Mouse (Mus musculus) heart, adult 2 months (tissue): Measurements from ENCODE around the gene E2f4.

ENCODE experiments used
- CTCF ChIP-seq: fragments of 200-600 bp; IDR thresholded peaks from 2 replicates; pipeline ENCODE4 v1.8.1; 2022; ENCODE audit warnings: antibody characterized with exemption, mild to moderate bottlenecking, moderate library complexity
- EP300 ChIP-seq: fragments of 200-500 bp; IDR thresholded peaks from 2 replicates; pipeline ENCODE4 v1.6.1; 2011; ENCODE audit warnings: low read depth, low read length, control low read depth; ENCODE audit not compliant: insufficient read depth
- POLR2A ChIP-seq: fragments of 200-500 bp; IDR thresholded peaks from 2 replicates; pipeline ENCODE4 v1.6.1; 2011; ENCODE audit warnings: mild to moderate bottlenecking, low read depth, low read length, control low read depth; ENCODE audit not compliant: insufficient read depth

DNA sequence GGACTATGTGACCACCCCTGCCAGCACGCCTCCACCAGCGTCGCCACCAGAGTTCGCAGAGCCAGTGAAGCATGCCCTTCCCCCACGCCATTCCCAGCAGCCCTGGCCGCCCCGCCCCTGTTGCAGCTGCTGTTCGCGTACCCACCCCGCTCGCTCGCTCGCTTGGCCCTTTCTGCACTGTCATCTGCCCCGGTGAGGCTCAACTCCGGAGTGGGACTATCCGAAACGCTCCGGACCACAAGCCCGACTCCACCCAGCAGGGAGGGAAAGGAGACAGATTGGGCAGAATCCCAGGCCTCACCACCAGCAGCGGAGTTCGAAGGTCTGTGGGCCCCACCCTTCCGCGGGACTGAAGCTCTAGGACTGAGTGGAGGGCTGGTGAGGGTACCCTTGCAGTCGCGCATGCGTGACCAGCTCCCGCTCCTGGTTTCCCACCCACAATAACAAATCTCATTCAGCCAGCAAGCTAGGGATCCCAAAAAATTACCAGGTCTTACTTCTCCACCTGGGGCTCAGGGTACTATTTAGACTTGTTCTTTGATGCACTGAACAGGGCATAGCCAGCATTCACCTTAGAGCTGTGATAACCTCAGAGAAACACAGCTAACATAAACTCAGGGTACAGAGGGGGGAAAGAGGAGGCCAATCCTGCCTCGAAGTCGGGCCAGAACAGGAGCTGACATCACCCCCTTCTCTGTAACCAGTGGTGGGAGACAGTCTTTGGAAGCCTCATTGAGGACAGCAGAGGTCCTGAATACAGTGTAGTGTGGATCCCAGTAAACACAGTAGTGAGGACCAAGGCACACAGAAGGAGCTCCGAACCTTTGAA lies 21.0 kb upstream of the E2f4 start:
- TF ChIP-seq CTCF, result no peak
- TF ChIP-seq POLR2A, result peak; percentile 27; the same call in 1 of the 2 replicates
- TF ChIP-seq EP300, result no peak
